Mouse (Mus musculus): ENCODE data around the gene Slc5a1.

Slc5a1 gene

DNA sequence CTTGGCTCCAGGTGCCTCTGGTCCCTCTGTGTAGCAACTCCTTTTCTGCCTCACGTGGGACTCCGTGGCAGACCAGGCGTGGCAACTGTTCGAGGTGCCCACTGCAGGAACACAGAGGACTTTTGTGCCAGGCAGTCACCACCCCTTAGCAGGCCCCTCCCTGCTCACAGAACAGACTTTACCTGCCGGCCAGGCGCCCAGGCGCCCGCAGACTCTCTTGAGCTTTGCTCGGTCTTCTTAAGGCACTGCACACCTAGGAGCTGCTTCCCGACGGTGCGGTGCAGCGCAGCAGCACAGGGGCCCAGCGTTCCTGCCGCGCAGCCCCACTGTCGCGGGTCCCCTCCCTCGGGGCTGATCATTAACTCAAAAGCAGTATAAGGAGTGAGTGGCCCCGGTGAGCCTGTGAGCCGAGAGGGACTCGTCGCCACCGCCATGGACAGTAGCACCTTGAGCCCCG, at the start of gene Slc5a1:
Slc5a1 (plus strand) TSS at position 195 of the 457 bp plus-strand sequence.
- DNase-seq: peak; percentile 56 to 83

- DNase-seq: peak; percentile 73 to 81
These were observed 47.8 kb upstream of the Slc5a1 start for GRCm38 (mm10) chr5:33056126-33056765.

DNA sequence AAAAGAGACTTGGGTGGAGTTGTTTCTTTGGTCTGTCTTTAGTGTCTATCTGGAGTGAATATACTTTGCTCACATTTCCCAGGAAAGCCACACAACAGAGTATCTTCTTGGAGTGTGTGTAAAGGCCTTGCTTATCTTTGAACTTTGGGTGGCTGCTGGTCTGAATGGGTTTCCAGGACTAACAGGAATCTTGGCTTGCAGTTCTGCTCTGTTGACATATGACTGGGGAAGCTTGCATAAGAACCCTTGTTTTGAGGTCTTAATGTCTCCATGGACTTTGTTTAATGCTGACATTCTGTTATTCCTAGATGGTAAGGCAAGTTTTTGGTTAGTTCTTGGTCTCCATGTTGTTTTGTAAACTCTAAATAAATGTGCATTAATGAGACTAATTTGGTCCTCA, 33.9 kb upstream of the Slc5a1 start:
- DNase-seq: no peak

GRCm38 (mm10) chr5:33076490-33077191, 27.4 kb upstream of the Slc5a1 start:
- no peak for DNase-seq

GRCm38 (mm10) chr5:33082896-33083295, 21.1 kb upstream of the Slc5a1 start:
- DNase-seq: no peak

DNA sequence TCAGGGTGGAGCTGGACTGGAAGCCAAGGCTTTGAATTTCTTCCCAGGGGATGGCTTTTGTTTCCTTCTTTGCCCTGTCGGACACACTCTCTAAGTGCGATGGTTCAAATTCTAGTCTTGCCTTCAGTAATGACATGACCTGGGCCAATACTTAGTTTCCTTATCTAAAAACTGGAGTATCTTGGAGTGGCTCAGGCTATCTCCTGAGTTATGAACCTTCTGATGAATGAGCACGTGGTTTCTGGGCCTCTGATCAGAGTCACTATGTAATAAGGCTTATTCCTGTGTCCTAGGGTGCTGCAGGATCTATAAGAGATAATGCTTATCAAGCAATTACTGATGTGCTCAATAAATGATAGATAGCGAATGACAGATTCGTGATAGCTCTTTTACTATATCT, 19.4 kb upstream of the Slc5a1 start:
- DNase-seq: no peak

DNA sequence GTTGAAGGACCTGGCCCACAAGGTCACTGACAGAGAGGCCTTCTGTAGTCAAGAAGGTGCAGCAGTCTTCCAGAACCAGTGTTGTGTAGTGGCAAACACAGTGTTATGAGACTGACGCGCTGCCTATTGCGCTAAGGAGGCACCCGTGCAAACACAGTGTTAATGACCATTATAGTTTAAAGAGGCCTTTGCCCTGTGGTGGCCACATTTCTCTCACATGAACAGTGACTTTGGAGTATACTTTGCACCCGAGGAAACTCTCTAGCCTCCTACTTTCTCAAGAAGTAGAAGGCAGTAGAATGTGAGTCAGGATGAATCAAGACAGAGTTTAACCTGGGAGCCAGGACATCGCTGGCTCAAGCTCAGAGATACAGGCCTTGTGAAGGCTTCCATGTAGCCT, 12.7 kb upstream of the Slc5a1 start:
- peak; percentile 18 to 46 for DNase-seq

- DNase-seq: no peak
These were observed 8.7 kb upstream of the Slc5a1 start for GRCm38 (mm10) chr5:33095315-33095714.

DNA sequence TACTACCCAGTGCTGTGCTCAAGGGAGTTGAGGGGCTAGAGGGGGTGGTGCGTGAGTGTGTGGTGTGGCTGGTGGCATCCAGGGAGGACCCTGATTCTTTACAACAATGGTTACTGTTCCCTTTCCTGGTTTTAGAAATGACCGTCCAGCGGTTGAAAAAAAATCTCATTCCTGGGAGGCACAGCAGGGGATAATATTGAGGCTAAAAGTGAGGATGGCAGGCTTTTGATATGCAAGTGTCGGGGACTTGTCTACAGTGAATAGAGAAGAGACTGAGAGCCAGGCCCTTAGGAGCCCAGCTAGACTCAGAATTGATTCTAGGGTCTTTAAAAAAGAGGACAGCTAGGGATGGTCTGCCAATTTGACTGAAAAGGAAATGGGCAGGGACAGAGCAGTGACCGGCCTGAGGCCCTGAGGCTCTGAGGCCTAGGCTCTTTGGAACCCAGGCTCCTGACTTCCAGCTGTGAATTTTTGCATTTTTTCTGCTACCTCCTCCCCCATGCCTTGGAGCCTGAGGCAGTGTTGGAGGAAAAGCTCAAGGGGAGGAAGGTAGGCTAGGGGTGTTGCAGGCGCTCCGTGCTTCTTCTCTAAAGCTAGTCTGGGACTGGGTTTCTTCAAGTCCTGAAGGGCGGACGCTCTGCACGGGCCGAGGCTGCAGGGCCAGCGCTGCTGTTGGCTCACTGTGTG, 1.5 kb upstream of the Slc5a1 start:
- no peak for DNase-seq

DNA sequence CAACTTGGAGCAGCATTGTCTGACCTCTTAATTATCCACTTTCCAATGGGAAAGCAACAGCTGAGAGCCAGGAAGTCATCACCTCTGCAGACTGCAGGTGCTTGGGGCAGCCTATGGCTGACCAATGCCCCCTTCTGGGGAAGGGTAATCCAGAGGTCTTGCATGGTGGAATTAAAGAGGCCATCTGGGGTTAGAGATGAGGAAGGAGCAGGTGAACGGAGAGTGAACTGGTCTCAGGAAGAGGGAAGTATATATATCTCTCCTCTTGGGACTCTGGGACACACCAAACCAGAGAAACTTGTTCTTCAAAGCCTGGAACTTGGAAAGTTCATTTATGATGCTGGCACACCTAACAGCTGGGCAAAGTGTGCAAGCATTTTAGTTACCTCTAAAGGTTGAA, 857 bp downstream of the Slc5a1 start:
- DNase-seq: peak; percentile 24 to 57

GRCm38 (mm10) chr5:33105660-33106059, 1.6 kb downstream of the Slc5a1 start:
- DNase-seq: no peak

DNA sequence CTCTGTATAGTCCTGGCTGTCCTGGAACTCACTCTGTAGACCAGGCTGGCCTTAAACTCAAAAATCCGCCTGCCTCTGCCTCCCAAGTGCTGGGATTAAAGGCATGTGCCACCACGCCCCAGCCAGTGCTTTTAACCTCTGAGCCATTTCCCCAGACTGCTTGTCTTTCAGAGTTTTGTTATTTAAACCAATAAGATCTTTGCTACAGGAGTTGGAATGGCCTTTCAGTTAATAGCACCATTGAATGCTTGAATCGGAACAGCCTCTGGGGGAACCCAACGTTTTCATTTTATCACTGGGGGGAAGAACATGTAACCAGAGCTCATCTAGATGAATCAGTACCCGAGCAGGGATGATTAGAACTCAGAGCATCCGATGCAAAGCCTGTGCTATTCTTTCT, 3.0 kb downstream of the Slc5a1 start:
- DNase-seq: no peak

- peak; percentile 37 to 74 for DNase-seq
These were observed 3.9 kb downstream of the Slc5a1 start for GRCm38 (mm10) chr5:33107778-33108405.

- peak; percentile 10 to 71 for DNase-seq
These were observed 17.9 kb downstream of the Slc5a1 start for GRCm38 (mm10) chr5:33121871-33122315.

DNA sequence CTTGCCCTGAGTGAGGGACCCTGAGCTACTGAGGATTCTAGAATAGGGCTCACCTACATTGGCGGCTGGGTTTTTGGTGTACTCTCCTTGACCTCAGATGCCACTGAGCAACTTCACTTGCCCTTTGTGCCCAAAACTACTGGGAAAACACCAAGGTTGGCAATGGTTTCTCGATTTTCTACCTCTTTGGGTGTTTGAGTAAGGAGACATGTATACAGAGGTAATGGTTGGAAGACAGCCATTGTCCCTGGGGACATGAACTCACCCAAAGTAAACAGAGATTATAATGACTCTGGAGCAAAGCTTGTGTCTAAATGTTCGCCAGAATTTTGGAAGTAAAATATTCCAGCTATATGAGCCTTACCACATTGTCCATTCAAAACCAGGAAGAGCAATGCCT, 19.6 kb downstream of the Slc5a1 start:
- no peak for DNase-seq

DNA sequence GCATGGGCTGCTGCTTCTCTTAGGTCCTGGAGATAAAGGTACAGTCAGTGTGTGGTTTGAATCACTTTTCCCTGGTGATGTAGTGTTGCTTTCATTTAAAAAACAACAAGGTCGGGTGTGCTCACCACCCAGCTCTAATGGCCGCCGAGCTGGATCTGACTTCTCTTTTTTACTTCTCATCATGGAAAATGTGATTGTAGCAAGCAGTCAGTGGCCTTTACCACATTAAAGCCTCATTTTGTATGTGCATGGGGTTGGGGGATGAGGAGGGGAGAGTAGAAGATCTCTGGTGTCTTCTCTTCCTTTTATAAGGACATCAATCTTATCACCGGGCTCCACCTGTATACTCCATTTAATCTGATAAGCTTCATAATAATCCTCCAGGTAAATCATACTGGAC, 21.3 kb downstream of the Slc5a1 start:
- DNase-seq: no peak

- no peak for DNase-seq
These were observed 30.1 kb downstream of the Slc5a1 start for GRCm38 (mm10) chr5:33134132-33134531.

DNA sequence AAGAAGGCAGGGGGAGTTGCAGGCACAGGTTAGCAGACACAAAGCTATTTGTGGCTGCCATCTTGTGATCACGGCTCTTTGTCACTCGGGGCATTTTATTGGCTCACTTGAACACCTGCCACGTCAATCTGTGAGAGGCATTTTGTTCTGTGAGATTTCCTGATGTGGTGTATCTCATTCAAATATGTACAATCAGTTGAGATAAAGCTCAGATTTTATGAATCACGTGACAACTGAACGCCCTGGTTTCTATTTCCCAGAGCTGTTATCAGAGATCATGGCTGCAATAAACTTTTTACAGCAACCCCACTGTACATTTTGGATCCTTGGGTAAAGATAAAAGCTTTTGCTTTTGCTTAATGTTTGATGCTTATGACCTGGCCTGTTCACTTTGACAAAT, 31.6 kb downstream of the Slc5a1 start:
- DNase-seq: no peak

GRCm38 (mm10) chr5:33142790-33143455, 38.9 kb downstream of the Slc5a1 start:
- DNase-seq: peak; percentile 52 to 68

- peak; percentile 43 to 49 for DNase-seq
These were observed 40.0 kb downstream of the Slc5a1 start for GRCm38 (mm10) chr5:33144025-33144424.

- no peak for DNase-seq
These were observed 42.8 kb downstream of the Slc5a1 start for GRCm38 (mm10) chr5:33146837-33147236.

DNA sequence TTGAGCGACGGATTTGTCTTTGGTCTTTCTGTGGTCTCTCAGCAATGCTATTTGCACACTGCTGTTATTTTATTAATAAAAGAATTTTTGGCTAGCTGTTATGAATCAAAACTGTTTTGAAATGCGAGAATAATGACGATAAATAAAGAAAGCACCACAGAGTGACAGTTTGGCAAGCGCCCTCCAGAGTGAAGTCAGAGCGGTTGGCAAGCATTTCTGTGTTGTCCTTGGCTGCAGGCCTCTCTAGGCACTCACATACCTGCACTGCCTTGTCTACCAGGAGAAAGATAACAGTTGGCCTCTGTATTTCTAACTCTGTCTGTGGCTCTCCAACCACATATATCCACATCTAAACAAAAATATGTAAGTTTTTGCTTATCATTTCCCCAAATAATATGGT, 43.7 kb downstream of the Slc5a1 start:
- no peak for DNase-seq

DNA sequence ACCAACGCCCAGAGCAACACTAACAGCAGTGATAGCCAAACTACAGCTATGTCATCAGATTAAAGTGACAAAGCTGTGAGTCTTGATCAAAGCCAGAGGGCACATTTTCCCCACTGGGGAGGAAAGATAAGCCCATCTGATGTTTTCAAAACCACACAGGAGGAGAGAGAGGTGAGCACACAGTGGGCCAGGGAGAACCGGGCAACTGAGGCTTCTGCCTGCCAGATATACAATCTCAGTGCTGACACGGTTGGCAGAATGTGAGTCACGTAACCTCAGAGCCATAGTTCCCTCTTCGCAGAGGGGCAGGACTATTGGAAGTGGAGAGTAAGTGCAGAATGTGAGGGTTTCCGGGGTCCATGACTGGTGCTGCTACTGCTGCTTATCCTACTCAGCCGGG, 89.5 kb downstream of the Slc5a1 start:
- no peak for DNase-seq
